Mouse (Mus musculus): Measurements from ENCODE around the gene Sar1b.
"Not testable (repeated sequence)": the region's sequence is repeated elsewhere in the genome, so short reads cannot be mapped to it uniquely, and the experiment has no call there.

Gene Sar1b

GRCm38 (mm10) chr11:51763213-51763907, at the start of gene Sar1b, which contains the start of gene Sec24a:
TSS of gene Sar1b (plus strand) at chr11:51763687.
TSS of gene Sec24a (minus strand) at chr11:51763634.
- peak; percentile 80 for DNase-seq (ENCODE audit: extremely low spot score)

DNA sequence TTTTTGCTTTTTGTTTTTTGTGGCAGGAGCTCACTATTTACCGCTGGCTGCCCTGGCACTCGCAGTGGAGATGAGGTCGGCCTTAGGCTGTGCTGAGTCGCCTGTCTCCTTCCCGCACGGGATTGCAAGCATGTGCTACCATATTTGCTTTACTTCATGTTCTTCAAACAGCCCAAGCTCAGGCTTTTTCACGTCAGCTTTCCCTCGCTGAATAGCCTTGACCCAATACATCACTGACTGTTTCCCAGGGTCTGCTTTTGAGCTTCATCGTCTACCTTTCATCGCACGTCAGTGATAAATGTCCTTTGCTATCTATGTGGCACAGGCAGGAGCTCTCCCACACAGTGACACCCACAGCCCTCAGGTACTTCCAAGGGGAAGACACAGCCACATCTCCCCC, 42.4 kb upstream of the Sar1b start:
- DNase-seq (ENCODE audit: extremely low spot score): no peak

DNA sequence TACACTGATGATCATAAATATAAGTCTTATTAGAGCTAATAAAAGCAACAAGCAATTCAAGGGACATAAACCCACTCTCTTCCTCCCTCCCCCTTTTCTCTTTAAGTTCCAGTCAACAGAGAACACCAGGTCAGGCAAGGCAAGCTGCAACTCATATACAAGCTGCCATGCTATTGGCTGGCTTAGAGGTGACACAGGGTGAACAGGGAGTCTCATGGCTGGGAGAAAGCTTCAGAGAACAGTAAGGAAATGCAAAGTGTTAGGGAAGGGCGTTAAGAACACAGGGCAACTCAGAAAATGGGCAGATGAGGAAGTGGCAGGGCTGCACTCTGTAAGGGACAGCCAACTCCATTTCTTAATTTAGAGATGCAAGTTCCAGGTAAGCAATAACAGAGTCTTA, 30.6 kb upstream of the Sar1b start:
- DNase-seq (ENCODE audit: extremely low spot score): no peak

GRCm38 (mm10) chr11:51734218-51734617, 29.3 kb upstream of the Sar1b start:
- not testable (repeated sequence) for DNase-seq (ENCODE audit: extremely low spot score)

DNA sequence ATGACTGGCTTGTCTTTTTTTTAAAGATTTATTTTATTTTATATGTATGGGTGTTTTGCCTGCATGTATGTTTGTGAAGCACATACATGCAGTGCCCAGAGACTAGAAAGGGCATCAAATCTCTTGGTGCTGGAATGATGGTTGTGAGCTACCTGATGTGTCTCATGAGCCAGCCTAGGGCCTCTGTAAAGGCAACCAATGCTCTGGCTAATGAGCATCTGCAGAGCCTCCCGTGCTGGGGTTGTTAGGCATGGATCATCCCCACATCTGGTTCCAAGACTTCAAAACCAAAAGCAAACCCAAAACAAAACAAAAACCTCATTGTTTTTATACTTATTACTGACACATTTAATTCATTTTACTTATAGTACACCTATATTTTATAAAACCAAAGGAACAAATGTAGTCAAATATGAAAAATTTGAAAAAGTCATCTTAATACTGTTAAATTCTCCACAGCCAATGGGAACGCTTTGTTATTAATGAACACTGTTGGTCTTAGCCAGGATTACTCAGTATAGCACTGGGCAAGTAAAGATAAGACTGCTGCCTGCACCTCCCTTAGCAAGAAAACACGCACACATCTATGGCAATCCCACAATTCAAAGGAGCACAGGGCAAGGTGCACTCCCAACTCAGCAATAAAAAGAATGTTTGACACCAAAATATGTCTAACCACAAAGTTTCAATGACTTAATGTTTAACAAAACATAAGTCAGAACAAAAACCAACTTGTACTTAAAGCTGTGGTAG, 24.7 kb upstream of the Sar1b start:
- no peak for DNase-seq (ENCODE audit: extremely low spot score)

DNA sequence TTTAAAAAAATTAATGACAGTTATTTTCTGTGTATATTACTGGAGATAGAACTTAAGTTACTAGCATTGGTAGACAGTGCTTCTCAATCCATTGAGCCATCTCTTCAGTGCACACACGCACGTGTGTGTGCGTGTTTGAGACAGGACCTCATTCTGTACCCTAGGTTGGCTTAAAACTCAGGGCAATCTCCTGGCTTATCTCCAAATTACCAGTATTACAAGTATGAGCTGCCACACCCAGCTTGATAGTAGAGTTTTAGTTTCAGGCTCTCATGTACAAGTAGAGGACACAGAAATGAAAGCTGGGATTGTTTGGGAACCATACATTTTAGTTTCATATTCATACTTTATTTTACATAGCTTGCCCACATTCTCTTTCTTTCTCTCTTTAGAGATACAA, 22.8 kb upstream of the Sar1b start:
- DNase-seq (ENCODE audit: extremely low spot score): no peak

DNA sequence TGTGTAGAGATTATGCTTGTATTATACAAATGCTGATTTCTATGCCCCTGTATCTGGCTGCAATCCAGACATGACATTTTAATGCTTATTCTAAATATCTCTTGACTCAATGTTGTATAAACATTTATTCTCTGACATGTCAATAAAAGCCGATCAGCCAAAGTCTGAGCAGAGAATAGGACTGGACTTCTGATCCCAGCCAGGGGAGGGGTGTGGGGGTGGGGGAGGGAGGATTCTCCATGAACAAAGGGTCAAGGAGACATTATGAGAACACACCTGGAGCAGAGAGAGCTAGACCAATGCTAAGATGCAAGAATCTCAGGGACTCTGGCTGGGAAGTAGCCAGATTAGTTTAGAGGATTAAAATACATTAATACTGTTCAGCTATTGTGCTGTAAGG, 17.4 kb upstream of the Sar1b start:
- no peak for DNase-seq (ENCODE audit: extremely low spot score)

DNA sequence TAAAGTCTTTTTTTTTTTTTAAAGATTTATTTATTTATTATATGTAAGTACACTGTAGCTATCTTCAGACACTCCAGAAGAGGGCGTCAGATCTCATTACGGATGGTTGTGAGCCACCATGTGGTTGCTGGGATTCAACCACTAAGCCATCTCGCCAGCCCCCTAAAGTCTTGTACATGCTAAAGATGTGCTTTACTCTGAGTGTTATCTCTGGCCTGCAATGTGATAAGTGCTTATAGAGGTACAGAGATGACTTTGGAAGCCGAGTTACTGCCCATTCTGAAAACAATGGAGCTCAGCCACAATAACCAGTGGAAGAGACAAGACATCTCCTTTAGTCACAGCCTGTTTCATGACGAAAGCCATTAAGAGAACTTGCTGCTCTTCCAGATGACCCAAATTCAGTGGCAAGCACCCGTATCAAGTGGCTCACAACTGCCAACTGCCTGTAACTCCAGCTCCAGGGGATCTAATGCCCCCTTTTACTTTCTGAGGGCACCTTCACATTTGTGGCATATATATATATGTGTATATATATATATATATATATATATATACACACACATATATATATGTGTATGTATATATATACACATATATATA, 11.8 kb upstream of the Sar1b start:
- DNase-seq (ENCODE audit: extremely low spot score): not testable (repeated sequence)

DNA sequence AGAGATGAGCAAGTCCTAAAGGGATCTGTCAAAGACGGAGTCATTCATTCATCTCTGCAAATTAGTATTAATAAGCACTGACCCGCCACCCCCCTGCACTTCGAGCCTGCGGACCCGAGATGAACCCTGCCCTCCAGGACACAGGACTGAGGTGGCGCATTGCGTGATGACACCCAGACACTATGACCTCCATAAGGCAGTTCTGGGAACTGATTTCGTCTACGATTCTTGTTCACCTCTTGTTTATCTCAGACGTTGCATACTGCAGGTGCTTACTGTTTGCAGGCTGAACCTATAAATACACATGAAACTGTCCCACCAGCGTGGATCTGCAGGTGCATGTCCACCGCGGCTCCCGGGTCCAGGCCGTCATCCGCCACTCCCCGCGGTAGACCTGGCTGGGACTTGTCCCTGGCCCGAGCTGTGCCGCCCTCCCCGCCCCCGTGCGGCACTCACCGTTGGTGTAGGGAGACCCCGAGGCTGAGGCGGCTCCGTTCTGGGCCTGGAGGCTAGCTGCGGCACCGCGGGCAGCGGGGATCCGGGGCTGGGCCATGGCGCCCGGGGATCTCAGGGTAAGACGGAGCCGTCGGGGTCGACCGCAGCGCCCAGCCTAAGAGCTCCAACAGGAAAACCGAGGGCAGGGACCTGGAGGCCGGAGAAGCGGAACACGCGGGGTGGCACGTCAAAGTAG, 7.7 kb upstream of the Sar1b start:
- DNase-seq (ENCODE audit: extremely low spot score): no peak

GRCm38 (mm10) chr11:51756352-51756771, 7.1 kb upstream of the Sar1b start:
- DNase-seq (ENCODE audit: extremely low spot score): peak; percentile 91

DNA sequence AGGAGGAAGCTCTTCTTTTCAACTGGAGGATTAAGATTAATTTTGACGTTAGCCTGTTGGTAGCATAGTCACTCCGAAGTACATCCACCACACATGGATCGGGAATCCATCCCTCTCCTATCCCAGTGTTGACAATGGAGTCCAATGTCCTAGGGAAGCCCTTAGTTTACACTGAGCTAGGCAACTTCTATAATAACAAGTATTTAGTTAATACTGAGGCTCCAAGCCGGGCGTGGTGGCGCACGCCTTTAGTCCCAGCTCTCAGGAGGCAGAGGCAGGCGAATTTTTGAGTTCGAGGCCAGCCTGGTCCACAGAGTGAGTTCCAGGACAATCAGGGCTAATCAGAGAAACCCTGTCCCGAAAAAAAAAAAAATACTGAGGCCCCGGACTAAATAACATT, 6.5 kb upstream of the Sar1b start:
- DNase-seq (ENCODE audit: extremely low spot score): no peak

DNA sequence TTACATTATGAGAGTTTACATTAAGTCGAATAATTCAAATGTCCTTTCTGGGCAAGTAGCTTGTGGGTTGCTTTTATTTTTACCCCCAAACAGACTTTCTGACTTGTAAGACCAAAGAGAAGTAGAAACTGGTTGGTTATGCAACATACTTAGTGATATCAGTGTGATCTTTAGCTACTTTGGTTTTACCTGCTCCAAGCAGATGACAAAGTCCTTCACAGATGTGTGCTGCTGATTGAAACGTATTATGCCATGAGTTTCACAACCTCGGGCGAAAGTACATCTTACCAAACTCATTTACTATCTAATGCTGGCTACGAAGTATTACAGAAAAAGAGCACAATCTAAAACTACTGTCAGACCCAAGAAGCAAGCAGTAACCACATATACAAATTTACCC, 5.9 kb upstream of the Sar1b start:
- no peak for DNase-seq (ENCODE audit: extremely low spot score)

- DNase-seq (ENCODE audit: extremely low spot score): not testable (repeated sequence)
Measured at GRCm38 (mm10) chr11:51758207-51758606, 5.3 kb upstream of the Sar1b start.

DNA sequence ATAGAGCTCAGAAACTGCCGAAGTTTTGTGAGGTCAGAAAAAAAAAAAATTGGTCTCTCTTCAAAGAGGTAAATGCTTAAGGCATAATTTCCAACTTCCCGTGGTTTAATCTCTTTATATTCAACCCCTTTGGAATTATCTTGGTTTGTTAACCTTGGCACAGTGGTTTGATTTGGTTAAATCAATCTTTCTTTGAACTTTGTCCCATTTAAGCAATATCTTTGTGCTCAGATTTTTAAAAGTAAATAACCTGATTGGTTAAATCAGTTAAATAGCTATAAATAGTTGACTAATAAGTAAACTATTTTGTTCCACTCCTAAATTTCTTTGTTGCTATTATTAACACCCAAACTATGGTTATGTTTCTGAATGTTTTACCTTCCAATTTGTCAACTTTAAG, 4.2 kb upstream of the Sar1b start:
- no peak for DNase-seq (ENCODE audit: extremely low spot score)

DNA sequence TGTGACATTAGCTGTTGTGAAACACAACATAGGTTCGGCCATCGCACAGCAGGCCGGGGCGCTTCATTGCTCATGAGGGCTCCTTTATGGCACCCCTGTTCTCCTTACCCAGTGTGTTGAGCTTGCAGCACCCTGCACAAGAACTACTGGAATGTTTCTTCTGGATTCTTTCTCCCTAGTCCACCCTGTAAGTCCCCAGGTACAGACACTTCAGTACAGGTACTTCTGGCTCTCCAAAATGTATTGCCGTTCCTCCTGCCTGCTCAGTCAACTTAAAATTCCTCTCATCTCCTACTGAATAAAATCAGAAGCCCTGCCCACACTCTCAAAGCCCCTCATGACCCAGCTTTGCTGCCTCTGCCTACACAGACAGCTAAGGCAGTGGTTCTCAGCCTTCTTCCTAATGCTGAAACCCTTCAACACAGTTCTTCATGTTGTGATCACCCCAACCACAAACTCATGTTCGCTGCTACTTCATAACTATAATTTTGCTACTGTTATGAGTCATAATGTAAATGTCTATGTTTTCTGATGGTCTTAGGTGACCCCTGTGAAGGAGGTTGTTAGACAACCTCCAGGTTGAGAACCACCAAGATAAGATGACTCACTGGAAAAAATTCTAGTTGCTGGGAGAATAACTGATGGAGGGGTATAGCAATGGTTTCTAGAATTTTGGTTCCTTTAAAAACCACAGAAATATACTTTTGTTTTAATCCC, 3.4 kb upstream of the Sar1b start:
- DNase-seq (ENCODE audit: extremely low spot score): no peak

DNA sequence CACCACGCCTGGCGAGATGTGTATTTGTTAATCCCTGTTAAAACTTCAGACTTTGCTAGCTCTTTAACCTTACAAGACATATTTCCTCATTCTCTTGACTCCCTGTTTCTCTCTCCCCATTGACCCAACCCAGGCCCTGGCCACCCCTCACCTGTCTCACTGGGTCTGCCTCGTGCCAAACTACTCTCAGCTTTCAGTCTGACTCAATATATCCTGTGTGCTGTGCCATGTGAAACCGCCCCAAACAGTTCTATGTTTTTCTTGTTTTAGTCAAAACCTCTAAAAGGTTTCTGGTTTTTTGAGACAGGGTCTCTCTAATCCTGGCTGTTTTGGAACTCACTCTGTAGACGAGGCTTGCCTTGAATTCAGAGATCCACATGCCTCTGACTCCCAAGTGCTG, 2.2 kb upstream of the Sar1b start:
- DNase-seq (ENCODE audit: extremely low spot score): no peak

GRCm38 (mm10) chr11:51763955-51764354, 468 bp downstream of the Sar1b start:
- no peak for DNase-seq (ENCODE audit: extremely low spot score)

DNA sequence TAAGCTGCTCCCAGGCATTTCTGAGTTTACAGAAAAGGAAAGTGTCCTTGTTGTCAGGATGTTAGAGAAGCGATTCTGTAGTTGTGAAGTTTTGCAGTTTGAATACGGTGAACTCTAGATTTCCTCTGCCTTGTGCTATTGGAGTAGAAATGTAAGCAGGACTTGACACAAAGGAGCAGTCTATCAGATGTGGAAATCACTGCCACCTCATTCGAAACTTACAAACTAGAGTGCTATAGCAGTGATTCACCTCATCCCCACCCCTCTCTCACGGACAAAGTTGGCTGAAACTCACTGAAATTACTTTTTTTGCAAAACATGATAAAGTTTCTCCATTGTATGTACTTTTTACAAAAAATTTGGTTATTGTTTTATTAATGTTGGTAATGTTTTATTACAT, 1.3 kb downstream of the Sar1b start:
- DNase-seq (ENCODE audit: extremely low spot score): no peak

- no peak for DNase-seq (ENCODE audit: extremely low spot score)
Measured at GRCm38 (mm10) chr11:51767579-51768220, 4.2 kb downstream of the Sar1b start.

DNA sequence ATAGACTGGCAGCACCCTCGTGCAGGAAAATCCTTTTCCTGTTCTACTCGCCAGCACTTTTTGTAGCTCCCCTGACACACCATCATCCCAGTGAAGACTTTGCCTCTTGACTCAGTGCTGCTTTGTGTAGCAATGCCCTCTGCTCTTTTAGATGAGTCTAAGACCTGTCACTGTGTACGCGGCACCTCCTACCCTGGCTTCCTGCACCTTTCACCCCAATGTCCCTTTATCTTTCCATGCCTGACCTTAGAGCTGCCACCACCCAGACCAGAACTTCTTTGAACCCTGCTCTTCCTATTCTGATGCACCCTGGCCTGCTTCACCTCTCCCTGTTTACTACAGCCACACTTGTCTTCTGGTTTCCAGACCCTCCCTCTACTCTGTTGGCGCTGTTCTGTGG, 4.8 kb downstream of the Sar1b start:
- DNase-seq (ENCODE audit: extremely low spot score): no peak

DNA sequence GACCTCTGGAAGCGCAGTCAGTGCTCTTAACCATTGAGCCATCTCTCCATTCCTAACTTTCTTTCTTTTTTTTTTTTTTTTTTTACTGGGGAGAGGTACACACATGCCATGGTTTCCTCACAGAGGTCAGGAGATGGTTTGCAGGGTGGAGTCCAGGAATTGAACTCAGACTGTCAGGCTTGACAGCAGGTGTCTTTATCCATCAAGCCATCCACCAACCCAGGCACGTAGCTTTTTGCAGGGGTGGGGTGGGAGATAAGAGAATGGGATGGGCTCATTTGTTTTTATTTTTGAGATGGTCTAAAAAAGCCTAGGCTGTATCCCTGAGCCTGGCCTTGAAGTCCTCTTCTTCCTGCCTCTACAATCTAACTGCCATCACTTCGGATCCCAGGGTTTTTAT, 12.0 kb downstream of the Sar1b start:
- DNase-seq (ENCODE audit: extremely low spot score): no peak

Data from embryo, embryonic 9.5 days (tissue).